Comparison of ENCODE assay signal across 19 mouse cellular contexts in genomic region chr5:103644167-103644566, GRCm38 (mm10). TPM values are rescaled to one million over a fixed set of nuclear protein-coding genes. Genes with fewer than 3 reads are reported as not detected.
DNase-seq lines count a peak whose midpoint lies in the region; ATAC-seq and TF ChIP-seq lines count a peak whose summit lies in the region.
"Had no signal": no experiment of that assay in that cellular context is flagged by ENCODE, and none has a peak within 500 bp of the region (broad histone marks: within the 10 kb centered on the region; RNA-seq: fewer than 3 reads in every experiment).

No protein-coding gene starts in this region.

- H3K9ac ChIP-seq in lung, embryonic 14.5 days, result no peak overlapping the region
- H3K9ac ChIP-seq in CH12.LX (ENCODE audit: insufficient read depth, low read depth), result no peak overlapping the region
- no peak overlapping the region for H3K9ac ChIP-seq in stomach, postnatal 0 days (ENCODE audit: low read length)
- H3K9ac ChIP-seq: forebrain, embryonic 12.5 days; hindbrain, embryonic 13.5 days had no signal

- dilution Hi-C loops in CH12.LX (cut with MboI; ENCODE audit: extremely low pct_ligation_motif_present, extremely low pct_unique_long_range_greater_than_20kb, low sequenced_read_pairs), result no loop called here

- in situ Hi-C loops in CH12.LX (cut with MboI; ENCODE audit: low pct_ligation_motif_present, low pct_unique_long_range_greater_than_20kb, low sequenced_read_pairs), result no loop called here

- no peaks in the 10 kb centered on the region for H3K27me3 ChIP-seq in lung, embryonic 14.5 days (ENCODE audit: insufficient read depth, low read length)
- no peaks in the 10 kb centered on the region for H3K27me3 ChIP-seq in CH12.LX (replicated peaks)
- no peaks in the 10 kb centered on the region for H3K27me3 ChIP-seq in stomach, postnatal 0 days (ENCODE audit: control insufficient read depth, insufficient read depth, low read length)
- H3K27me3 ChIP-seq: forebrain, embryonic 12.5 days; hindbrain, embryonic 13.5 days had no signal

- H3K9me3 ChIP-seq in lung, embryonic 14.5 days (ENCODE audit: low read depth, low read length), result no peaks in the 10 kb centered on the region
- H3K9me3 ChIP-seq in CH12.LX (replicated peaks; ENCODE audit: low read length), result no peaks in the 10 kb centered on the region
- H3K9me3 ChIP-seq in stomach, postnatal 0 days (ENCODE audit: control insufficient read depth, low read length), result no peaks in the 10 kb centered on the region
- H3K9me3 ChIP-seq: forebrain, embryonic 12.5 days; hindbrain, embryonic 13.5 days had no signal

- 85% methylated on average over 1 of the region's 1 CpGs for WGBS in lung, embryonic 14.5 days
- 82% methylated on average over 1 of the region's 1 CpGs for WGBS in stomach, postnatal 0 days

- H3K27ac ChIP-seq in lung, embryonic 14.5 days (ENCODE audit: low read depth), result no peak overlapping the region
- H3K27ac ChIP-seq in CH12.LX (ENCODE audit: insufficient read depth, low read depth), result no peak overlapping the region
- H3K27ac ChIP-seq in stomach, postnatal 0 days (replicated peaks), result peak overlapping the region; percentile 13; the same call in 1 of the 2 replicates
- H3K27ac ChIP-seq: forebrain, embryonic 12.5 days; hindbrain, embryonic 13.5 days had no signal

- peak; percentile 44; the same call in 1 of the 2 replicates for ATAC-seq in lung, embryonic 14.5 days (ENCODE audit: insufficient read depth)
- no peak for ATAC-seq in stomach, postnatal 0 days (ENCODE audit: low FRiP score, low TSS enrichment)
- ATAC-seq: inflammation-experienced regulatory T-cells, adult 6 months had no signal

- no peak for TF ChIP-seq EP300 in CH12.LX (IDR thresholded peaks at IDR 0.05; ENCODE audit: low read length)
- no peak for TF ChIP-seq EP300 in stomach, postnatal 0 days (optimal IDR thresholded peaks at IDR 0.05)

- TF ChIP-seq POLR2A in CH12.LX (IDR thresholded peaks at IDR 0.05; ENCODE audit: low read depth, low read length), result no peak

- H3K36me3 ChIP-seq in lung, embryonic 14.5 days (ENCODE audit: insufficient read depth), result no peaks in the 10 kb centered on the region
- no peaks in the 10 kb centered on the region for H3K36me3 ChIP-seq in CH12.LX (replicated peaks in 1 of 2; ENCODE audit: control insufficient read depth in 1 of 2, insufficient read depth in 1 of 2, low read length in 1 of 2)
- no peaks in the 10 kb centered on the region for H3K36me3 ChIP-seq in stomach, postnatal 0 days (ENCODE audit: control insufficient read depth, insufficient read depth, low read length)
- H3K36me3 ChIP-seq: forebrain, embryonic 12.5 days; hindbrain, embryonic 13.5 days had no signal

- TF ChIP-seq CTCF in lung, embryonic 14.5 days (IDR thresholded peaks at IDR 0.05; ENCODE audit: low read depth), result no peak
- no peak for TF ChIP-seq CTCF in CH12.LX (conservative IDR thresholded peaks at IDR 0.05 in 1 of 2, IDR thresholded peaks at IDR 0.05 in 1 of 2; ENCODE audit: low read depth in 2 of 2, low read length in 2 of 2)
- no peak for TF ChIP-seq CTCF in stomach, postnatal 0 days (IDR thresholded peaks at IDR 0.05; ENCODE audit: low read depth)

- TF ChIP-seq RAD21 in CH12.LX (IDR thresholded peaks at IDR 0.05; ENCODE audit: low read depth, low read length), result no peak

- H3K79me2 ChIP-seq in CH12.LX (replicated peaks; ENCODE audit: control insufficient read depth, extremely low read depth, insufficient read depth, poor library complexity, severe bottlenecking), result no peaks in the 10 kb centered on the region

- no peak overlapping the region for H3K4me2 ChIP-seq in lung, embryonic 14.5 days
- no peak overlapping the region for H3K4me2 ChIP-seq in CH12.LX (ENCODE audit: insufficient read depth, low read depth, poor library complexity, severe bottlenecking)
- no peak overlapping the region for H3K4me2 ChIP-seq in stomach, postnatal 0 days (replicated peaks; ENCODE audit: low read depth)
- H3K4me2 ChIP-seq: forebrain, embryonic 12.5 days; hindbrain, embryonic 13.5 days had no signal

- 0 out of 2 replicates have a peak, but pooled peaks cover 6% of the 10 kb centered on the region for H3K4me1 ChIP-seq in lung, embryonic 14.5 days (ENCODE audit: insufficient read depth)
- no peaks in the 10 kb centered on the region for H3K4me1 ChIP-seq in CH12.LX (ENCODE audit: control insufficient read depth in 1 of 2, insufficient read depth in 2 of 2)
- H3K4me1 ChIP-seq in stomach, postnatal 0 days (replicated peaks; ENCODE audit: control insufficient read depth, insufficient read depth), result no peaks in the 10 kb centered on the region
- H3K4me1 ChIP-seq: forebrain, embryonic 12.5 days had no signal

- peak; percentile 41 for DNase-seq in lung, embryonic 14.5 days
- no peak for DNase-seq in lung, postnatal 25 days (ENCODE audit: low spot score)
- DNase-seq in CH12.LX (ENCODE audit: extremely low read depth), result no peak
- peak; percentile 40 for DNase-seq in adipocyte (ENCODE audit: low spot score)
- no peak for DNase-seq in stomach, postnatal 0 days (ENCODE audit: low spot score)
- DNase-seq in thymus, postnatal 10 days (ENCODE audit: low spot score in 2 of 2), result no peak
- no peak for DNase-seq in layer of hippocampus, adult 8-10 months (ENCODE audit: low spot score in 2 of 2)
- DNase-seq: cerebellum, adult 8-10 months; gastrocnemius, postnatal 25 days; kidney, adult 9 months; lung, adult 18-20 months had no signal

- H3K4me3 ChIP-seq in lung, embryonic 14.5 days (ENCODE audit: low read depth, low read length), result no peak overlapping the region
- H3K4me3 ChIP-seq in CH12.LX (replicated peaks in 1 of 3; ENCODE audit: low read depth in 2 of 3, low read length in 2 of 3, poor library complexity in 1 of 3), result no peak overlapping the region
- H3K4me3 ChIP-seq in stomach, postnatal 0 days (ENCODE audit: low read depth, low read length), result no peak overlapping the region
- H3K4me3 ChIP-seq: forebrain, embryonic 12.5 days; hindbrain, embryonic 13.5 days had no signal

TF ChIP-seq in CH12.LX, 34 proteins besides CTCF, POLR2A, EP300 and RAD21:
- TF ChIP-seq ZNF384 (IDR thresholded peaks at IDR 0.05; ENCODE audit: low read depth, low read length) (peak; percentile 11; the same call in 1 of the 2 replicates), MAZ (IDR thresholded peaks at IDR 0.05; ENCODE audit: low read depth, low read length) (no peak), ZC3H11A (IDR thresholded peaks at IDR 0.05; ENCODE audit: low read depth, low read length) (no peak)

RNA-seq across cellular contexts. Expression of gene 1700016H13Rik, which starts 11.6 kb away (rescaled TPM):
- polyA plus RNA-seq in lung, embryonic 14.5 days (2014; fragmentation: Nextera tagmentation; extraction: Ambion mirVana), result 0.45 and 0.53 TPM in 2 replicates
- total RNA-seq in CH12.LX (2012; rRNA removed) (not detected in 2 replicates), CH12.LX (2014; rRNA removed) (not detected in 2 replicates)
- polyA plus RNA-seq in CH12.LX (2012; ENCODE audit: insufficient read length, low read depth), result not detected in 2 replicates
- polyA plus RNA-seq in stomach, postnatal 0 days (2015; fragmentation: Nextera tagmentation; extraction: Ambion mirVana), result 0.34 and 0.35 TPM in 2 replicates
- total RNA-seq in layer of hippocampus, adult 8-10 months (2022), result not detected
- total RNA-seq: adrenal gland, adult 2 months; layer of hippocampus, postnatal 25 days; left cerebral cortex, postnatal 25 days; liver, adult 2 months had no signal
- polyA plus RNA-seq: adrenal gland, adult 2 months; forebrain, embryonic 12.5 days; inflammation-experienced regulatory T-cells, adult 6 months; liver, adult 2 months had no signal

RNA-seq across cellular contexts. Expression of gene Slc10a6, which starts 15.0 kb away (rescaled TPM):
- polyA plus RNA-seq in lung, embryonic 14.5 days (2014; fragmentation: Nextera tagmentation; extraction: Ambion mirVana), result 0.71 and 1.2 TPM in 2 replicates
- total RNA-seq in CH12.LX (2012; rRNA removed) (not detected in 2 replicates), CH12.LX (2014; rRNA removed) (not detected in 2 replicates)
- polyA plus RNA-seq in CH12.LX (2012; ENCODE audit: insufficient read length, low read depth), result not detected in 2 replicates
- 30.7 and 31.8 TPM in 2 replicates for polyA plus RNA-seq in stomach, postnatal 0 days (2015; fragmentation: Nextera tagmentation; extraction: Ambion mirVana)
- under 1 TPM in 1 of 4 experiments, not detected in 3; 0.16 TPM for total RNA-seq in layer of hippocampus, adult 8-10 months (2022)
- total RNA-seq: left cerebral cortex, postnatal 25 days had no signal
- polyA plus RNA-seq: embryonic facial prominence, embryonic 11.5 days; forebrain, embryonic 12.5 days had no signal

RNA-seq across cellular contexts. Expression of gene Aff1, which starts 48.0 kb away (rescaled TPM):
- 7.1 and 7.7 TPM in 2 replicates for polyA plus RNA-seq in lung, embryonic 14.5 days (2014; fragmentation: Nextera tagmentation; extraction: Ambion mirVana)
- 20.7 and 21.8 TPM in 2 replicates for total RNA-seq in CH12.LX (2012; rRNA removed)
- 12.0 and 13.2 TPM in 2 replicates for total RNA-seq in CH12.LX (2014; rRNA removed)
- polyA plus RNA-seq in CH12.LX (2012; ENCODE audit: insufficient read length, low read depth), result 32.7 and 38.9 TPM in 2 replicates
- polyA plus RNA-seq in stomach, postnatal 0 days (2015; fragmentation: Nextera tagmentation; extraction: Ambion mirVana), result 4.3 and 4.9 TPM in 2 replicates
- 10 to 100 TPM; 19.5 to 24.0 (median 21.1) TPM for total RNA-seq in layer of hippocampus, adult 8-10 months (2022)

Comparison
In these comparisons a context has a peak if more than half of its experiments do, and no peak if none do; other contexts are left out.
1. DNase-seq: peak in lung, embryonic 14.5 days (single experiment) and adipocyte (single experiment); none in lung, postnatal 25 days (single experiment), CH12.LX (single experiment), stomach, postnatal 0 days (single experiment), thymus, postnatal 10 days (0 of 2) and layer of hippocampus, adult 8-10 months (0 of 2).
2. RNA of gene Slc10a6, which starts 15.0 kb away (polyA plus RNA-seq): 30.7 to 31.8 TPM in stomach, postnatal 0 days; 0.71 to 1.2 TPM in lung, embryonic 14.5 days and not detected in CH12.LX; every median in the first group is over 10 times any median in the second.